Mouse (Mus musculus): ENCODE data around the gene Fhad1. TPM values are rescaled to one million over a fixed set of nuclear protein-coding genes. Genes with fewer than 3 reads are reported as not detected.
"Not testable (repeated sequence)": the region's sequence is repeated elsewhere in the genome, so short reads cannot be mapped to it uniquely, and the experiment has no call there.

The Fhad1 gene
- polyA plus RNA-seq, 1 experiment: 0.95 TPM

DNA sequence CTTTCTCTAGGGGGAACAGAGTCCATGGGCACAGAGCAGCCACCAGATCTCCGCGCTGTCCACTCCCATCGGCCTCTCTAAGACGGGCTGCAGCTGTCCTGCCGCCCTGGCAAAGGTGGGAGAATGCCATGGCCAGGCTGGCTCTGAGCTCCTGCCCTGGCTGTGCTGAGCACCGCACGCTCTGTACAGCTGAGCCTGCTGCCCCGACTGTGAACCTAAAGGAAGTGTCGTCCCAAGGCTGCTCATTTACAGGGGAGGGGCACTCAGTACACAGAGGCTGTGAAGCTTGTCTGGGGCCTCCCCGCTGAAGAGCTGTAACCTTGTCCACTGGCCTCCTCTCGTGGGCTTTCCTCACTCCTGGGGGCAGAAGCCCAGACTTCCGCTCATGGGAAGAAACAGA is 29.6 kb upstream of the Fhad1 start:
- no peak for DNase-seq (ENCODE audit: low spot score)

DNA sequence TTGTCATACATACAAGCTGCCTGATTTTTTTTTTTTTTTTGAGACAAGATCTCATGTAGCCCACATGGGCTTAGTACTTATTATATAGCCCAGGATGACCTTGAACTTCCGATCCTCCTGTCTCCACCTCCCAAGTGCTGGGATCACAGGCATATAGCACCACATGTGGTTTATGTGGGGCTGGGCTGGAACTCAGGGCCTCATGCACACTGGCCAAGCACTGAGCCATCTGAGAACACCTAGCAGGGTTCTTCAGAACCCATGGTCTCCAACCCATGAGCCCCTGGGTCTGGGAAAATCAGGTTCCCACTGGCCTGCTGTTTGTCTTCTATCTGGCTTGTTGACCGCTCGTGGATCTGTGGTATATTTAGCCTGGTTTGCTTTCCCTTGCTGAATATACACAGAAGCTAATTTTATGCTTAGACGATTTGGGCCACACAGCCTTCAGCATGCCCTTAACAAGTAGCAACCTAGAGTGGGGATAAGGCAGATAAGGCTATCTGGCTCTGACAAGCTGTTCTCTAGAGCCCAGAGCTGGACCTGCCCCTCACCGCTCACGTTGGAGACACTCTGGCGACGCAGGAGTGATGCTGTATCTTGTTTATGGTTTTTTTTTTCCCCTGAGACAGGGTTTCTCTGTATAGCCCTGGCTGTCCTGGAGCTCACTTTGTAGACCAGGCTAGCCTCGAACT is 24.9 kb upstream of the Fhad1 start:
- DNase-seq (ENCODE audit: low spot score): no peak

DNA sequence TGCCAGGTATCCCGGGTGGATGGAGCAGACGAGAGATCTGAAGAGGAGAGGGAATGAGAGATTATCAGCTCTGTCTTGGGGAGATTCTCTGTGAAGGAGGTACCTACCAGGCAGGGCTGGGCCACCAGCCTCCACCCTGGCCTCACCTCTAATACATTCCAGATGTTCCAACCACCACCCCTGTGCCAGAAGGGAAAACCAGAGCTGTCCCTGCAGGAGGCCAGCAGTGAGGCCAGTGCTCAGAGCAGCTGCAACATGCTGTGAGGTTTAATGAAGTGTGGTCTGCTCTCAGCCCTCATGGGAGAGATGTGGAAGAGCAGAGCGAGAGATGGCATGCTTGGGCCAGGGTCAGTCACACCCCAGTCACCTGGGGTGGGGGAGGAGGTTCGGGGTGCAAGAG is 23.0 kb upstream of the Fhad1 start:
- no peak for DNase-seq (ENCODE audit: low spot score)

DNA sequence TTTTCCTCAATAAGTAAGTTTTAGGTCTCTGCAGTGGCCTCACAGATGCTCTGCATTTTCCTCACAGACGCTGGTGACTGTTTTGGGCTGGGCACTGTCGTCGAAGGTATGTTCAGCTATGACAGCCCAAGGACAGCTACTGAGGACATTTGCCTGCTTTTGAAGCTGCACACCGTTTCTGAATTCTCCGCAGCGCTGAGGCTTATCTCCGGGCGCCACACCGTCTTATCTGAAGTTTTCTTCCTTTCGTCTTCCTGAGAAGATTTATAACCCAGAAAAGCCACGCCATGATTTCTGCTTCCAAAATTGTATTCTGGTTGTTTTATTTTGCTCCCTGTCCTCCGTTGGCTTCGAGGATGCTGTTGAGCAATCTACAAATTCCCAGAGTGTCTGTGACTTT is 13.7 kb upstream of the Fhad1 start:
- DNase-seq (ENCODE audit: low spot score): no peak

DNA sequence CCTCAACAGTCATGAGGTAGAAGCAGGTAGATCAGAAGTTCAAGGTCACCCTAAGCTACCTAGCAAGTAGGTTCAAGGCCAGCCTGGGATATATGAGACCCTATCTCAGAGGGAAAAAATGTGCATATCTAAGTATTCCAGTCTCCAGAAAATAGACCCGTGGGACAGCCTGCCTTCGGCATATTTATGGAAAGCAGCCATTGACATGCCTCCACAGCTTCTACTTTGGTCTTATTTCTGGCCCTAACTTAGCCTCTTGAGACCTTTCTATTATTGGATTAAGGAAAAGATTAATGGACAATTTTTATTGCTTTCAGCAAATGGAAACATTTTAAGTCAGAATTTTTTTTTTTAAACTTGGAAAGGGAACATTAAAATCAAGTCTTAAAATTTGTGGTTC is 12.1 kb upstream of the Fhad1 start:
- no peak for DNase-seq (ENCODE audit: low spot score)

- DNase-seq (ENCODE audit: low spot score): no peak
Measured at GRCm38 (mm10) chr4:142024536-142024935, 9.7 kb upstream of the Fhad1 start.

DNA sequence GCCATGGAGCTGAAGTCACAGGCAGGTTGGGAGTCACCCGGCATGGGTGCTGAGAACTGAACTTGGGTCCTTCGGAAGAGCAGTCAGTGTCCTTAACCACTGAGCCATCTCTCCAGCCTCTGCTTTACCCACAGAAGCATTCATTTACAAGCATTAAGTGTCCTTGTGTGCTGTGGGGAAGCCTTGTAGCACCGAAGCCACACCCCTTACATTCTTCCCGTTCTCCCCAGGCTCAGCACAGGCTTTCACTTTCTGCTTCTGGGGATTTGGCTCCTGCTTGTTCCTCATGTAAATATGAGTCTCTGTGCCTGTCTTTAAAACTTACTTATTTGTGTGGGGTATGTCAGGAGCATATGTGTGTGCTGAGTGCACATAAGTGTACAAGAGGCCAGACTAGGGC is 8.3 kb upstream of the Fhad1 start:
- no peak for DNase-seq (ENCODE audit: low spot score)

GRCm38 (mm10) chr4:142017686-142018085 is 2.8 kb upstream of the Fhad1 start:
- DNase-seq (ENCODE audit: low spot score): no peak

DNA sequence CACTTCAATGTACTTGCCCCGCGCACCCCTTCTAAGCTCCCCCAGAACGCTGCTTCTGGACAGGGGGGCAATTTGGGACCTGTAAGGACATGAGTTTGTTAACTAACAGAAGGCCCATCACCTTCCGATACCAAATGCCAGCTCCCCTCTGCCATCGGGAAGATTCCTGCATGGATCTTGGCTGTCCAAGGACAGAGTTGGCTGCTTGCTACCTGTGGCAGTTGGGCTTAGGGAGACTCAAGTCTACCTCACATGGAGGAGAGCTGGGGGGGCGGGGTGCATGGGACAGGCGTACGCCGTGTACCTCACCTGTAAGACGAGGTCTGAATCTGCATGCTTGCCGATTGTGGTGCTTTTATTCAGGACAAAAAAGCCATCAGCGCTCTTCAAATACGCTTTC is 3.6 kb downstream of the Fhad1 start:
- DNase-seq (ENCODE audit: low spot score): no peak

DNA sequence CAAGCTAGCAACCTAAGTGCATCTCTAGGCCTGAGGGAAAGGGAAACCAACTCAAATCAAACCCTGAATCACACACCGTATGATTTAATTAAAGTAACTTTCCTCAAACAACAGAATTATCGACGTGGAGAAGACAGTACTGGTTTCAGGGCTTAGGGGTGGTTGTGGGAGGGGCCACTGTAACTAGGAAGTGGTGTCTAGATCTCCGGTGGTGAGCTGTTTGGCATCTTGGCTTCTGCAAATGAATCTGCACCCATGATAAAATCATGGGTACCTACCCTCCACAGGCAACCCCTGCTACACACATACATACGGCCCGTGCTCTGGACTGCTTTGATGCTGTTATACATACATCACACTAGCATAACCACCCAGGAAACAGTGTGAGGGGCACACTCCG is 4.4 kb downstream of the Fhad1 start:
- DNase-seq (ENCODE audit: low spot score): no peak

GRCm38 (mm10) chr4:142008206-142008605 is 6.7 kb downstream of the Fhad1 start:
- no peak for DNase-seq (ENCODE audit: low spot score)

- no peak for DNase-seq (ENCODE audit: low spot score)
Measured at GRCm38 (mm10) chr4:142000581-142000980, 14.3 kb downstream of the Fhad1 start.

- no peak for DNase-seq (ENCODE audit: low spot score)
Measured at GRCm38 (mm10) chr4:141999494-142000074, 15.3 kb downstream of the Fhad1 start.

- DNase-seq (ENCODE audit: low spot score): no peak
Measured at GRCm38 (mm10) chr4:141998282-141998821, 16.5 kb downstream of the Fhad1 start.

- no peak for DNase-seq (ENCODE audit: low spot score)
Measured at GRCm38 (mm10) chr4:141996880-141997279, 18.0 kb downstream of the Fhad1 start.

DNA sequence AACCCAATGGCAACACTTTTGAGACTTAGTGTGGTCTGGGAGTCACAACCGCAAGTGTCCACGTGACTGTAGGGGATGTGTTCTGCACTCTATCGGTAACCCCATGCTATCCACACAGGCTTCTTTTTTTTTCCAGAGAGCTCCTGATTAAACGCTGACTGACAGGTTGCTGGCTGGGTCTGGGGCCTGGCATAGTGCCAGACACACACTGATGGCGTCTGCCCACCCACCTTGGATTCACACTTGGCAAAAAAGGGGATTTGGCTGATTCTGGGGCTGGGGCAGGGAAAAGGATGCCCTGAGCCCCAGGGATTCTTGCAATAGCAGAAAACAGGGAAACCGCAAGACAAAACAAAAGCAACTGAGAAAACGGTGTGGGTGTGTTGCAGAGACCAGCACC is 18.8 kb downstream of the Fhad1 start:
- DNase-seq (ENCODE audit: low spot score): no peak

GRCm38 (mm10) chr4:141994062-141994471 is 20.8 kb downstream of the Fhad1 start:
- not testable (repeated sequence) for DNase-seq (ENCODE audit: low spot score)

DNA sequence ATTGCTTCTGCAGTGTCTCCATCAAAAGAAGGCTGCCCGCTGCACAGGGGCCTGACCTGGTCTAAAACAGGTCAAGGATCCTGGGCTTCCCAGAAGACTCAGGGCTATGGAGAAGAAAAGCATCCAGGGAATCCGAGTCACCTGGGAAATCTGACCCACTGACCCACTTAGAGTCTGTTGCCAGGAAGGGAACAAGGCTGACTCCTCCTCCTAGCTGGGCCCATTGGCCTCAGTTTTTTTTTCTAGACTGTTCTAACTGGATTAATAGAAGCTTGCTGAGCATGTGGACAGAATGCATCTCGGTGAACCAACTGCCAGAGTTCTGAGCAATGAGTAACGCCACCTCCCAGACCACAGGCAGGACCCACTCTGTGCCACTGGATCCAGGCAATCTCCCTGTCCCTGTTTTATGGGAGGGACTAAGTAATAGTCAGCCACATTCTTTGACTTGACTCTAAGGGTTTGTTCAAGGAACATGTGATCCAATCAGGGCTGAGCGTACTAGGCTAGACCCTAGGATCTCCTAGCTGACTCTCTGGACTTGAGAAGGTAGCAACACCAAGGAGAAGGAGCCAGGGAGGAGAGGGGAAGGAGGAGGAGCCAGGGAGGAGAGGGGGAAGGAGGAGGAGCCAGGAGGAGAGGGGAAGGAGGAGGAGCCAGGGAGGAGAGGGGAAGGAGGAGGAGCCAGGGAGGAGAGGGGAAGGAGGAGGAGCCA is 21.4 kb downstream of the Fhad1 start:
- no peak for DNase-seq (ENCODE audit: low spot score)

GRCm38 (mm10) chr4:141992530-141993204 is 22.2 kb downstream of the Fhad1 start:
- DNase-seq (ENCODE audit: low spot score): no peak

DNA sequence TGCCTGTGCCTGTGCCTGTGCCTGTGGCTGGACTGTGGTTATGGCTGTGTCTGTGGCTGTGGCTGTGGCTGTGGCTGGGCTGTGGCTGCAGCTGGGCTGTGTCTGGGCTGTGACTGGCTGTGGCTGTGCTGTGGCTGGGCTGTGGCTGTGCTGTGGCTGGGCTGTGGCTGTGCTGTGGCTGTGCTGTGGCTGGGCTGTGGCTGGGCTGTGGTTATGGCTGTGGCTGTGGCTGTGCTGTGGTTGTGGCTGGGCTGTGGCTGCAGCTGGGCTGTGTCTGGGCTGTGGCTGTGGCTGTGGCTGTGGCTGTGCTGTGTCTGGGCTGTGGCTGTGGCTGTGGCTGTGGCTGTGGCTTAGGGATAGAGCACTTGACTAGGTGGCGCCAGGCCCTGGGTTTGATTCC is 26.7 kb downstream of the Fhad1 start:
- DNase-seq (ENCODE audit: low spot score): no peak

- DNase-seq (ENCODE audit: low spot score): no peak
Measured at GRCm38 (mm10) chr4:141983689-141984088, 31.2 kb downstream of the Fhad1 start.

- no peak for DNase-seq (ENCODE audit: low spot score)
Measured at GRCm38 (mm10) chr4:141981475-141981874, 33.4 kb downstream of the Fhad1 start.
